27 mouse cellular contexts compared by ENCODE assay signal in the genomic region with DNA sequence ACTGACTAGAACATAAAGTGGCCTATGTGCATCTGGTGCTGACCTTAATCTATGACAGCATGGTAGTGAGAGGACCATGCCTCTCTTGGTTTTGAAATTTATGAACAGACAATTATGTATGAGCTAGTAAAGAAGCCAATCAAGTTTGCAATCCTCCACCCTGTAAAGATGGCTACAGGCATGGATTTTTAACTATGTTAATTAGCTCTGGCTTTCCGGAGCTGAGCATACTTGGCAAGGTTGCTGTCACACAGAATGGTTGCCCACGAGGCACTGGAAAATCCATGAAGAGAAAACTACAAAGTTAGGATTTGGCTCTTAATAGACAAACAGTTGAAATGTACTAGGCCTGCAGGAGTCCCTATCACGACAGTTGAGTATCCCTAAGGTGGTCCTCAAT.
"Had no signal": no experiment of that assay in that cellular context is flagged by ENCODE, and none has a peak within 500 bp of the region (broad histone marks: within the 10 kb centered on the region; RNA-seq: fewer than 3 reads in every experiment).

No protein-coding gene starts in this region.

- H3K27ac ChIP-seq: gastrocnemius, adult 2 months; heart, embryonic 10.5 days; hindbrain, embryonic 10.5 days; hindbrain, embryonic 13.5 days; hindbrain, embryonic 15.5 days; hindbrain, postnatal 0 days; kidney, embryonic 15.5 days; kidney, postnatal 0 days; limb, embryonic 13.5 days; limb, embryonic 15.5 days; liver, embryonic 12.5 days; liver, embryonic 14.5 days had no signal

- H3K4me1 ChIP-seq: heart, embryonic 10.5 days; heart, embryonic 12.5 days; hindbrain, embryonic 10.5 days; hindbrain, embryonic 15.5 days; kidney, embryonic 15.5 days; limb, embryonic 13.5 days; limb, embryonic 15.5 days; liver, embryonic 12.5 days had no signal

- H3K4me2 ChIP-seq: heart, embryonic 12.5 days; hindbrain, embryonic 13.5 days; hindbrain, embryonic 15.5 days; kidney, embryonic 15.5 days; limb, embryonic 13.5 days; limb, embryonic 15.5 days; liver, embryonic 12.5 days had no signal

- H3K9me3 ChIP-seq: heart, embryonic 10.5 days; heart, embryonic 12.5 days; hindbrain, embryonic 10.5 days; hindbrain, embryonic 13.5 days; hindbrain, embryonic 15.5 days; kidney, embryonic 15.5 days; limb, embryonic 13.5 days; limb, embryonic 15.5 days; liver, embryonic 12.5 days had no signal

- DNase-seq: gastrocnemius, adult 2 months; gastrocnemius, postnatal 10 days; gastrocnemius, postnatal 25 days; heart, adult 18-20 months; heart, postnatal 10 days; heart, postnatal 4 days; kidney, adult 11 months; kidney, adult 2 months; kidney, adult 9 months; kidney, postnatal 14 days; kidney, postnatal 36 days; layer of hippocampus, adult 9-11 months; layer of hippocampus, postnatal 36 days; left cerebral cortex, postnatal 4 days had no signal

- H3K9ac ChIP-seq: heart, embryonic 12.5 days; hindbrain, embryonic 13.5 days; hindbrain, embryonic 15.5 days; kidney, embryonic 15.5 days; limb, embryonic 13.5 days; limb, embryonic 15.5 days; liver, embryonic 12.5 days; liver, embryonic 14.5 days had no signal

- H3K4me3 ChIP-seq: gastrocnemius, adult 2 months; heart, embryonic 10.5 days; heart, embryonic 12.5 days; hindbrain, embryonic 10.5 days; hindbrain, embryonic 13.5 days; hindbrain, embryonic 15.5 days; kidney, embryonic 15.5 days; limb, embryonic 13.5 days; limb, embryonic 15.5 days; liver, embryonic 12.5 days had no signal

- ATAC-seq: hindbrain, postnatal 0 days; intestine, embryonic 16.5 days; liver, embryonic 12.5 days had no signal

- H3K27me3 ChIP-seq: heart, embryonic 12.5 days; hindbrain, embryonic 13.5 days; hindbrain, embryonic 15.5 days; kidney, embryonic 15.5 days; limb, embryonic 13.5 days; limb, embryonic 15.5 days; liver, embryonic 12.5 days had no signal

- H3K36me3 ChIP-seq: heart, embryonic 10.5 days; heart, embryonic 12.5 days; hindbrain, embryonic 10.5 days; hindbrain, embryonic 13.5 days; kidney, embryonic 15.5 days; limb, embryonic 13.5 days; limb, embryonic 15.5 days; liver, embryonic 12.5 days had no signal
